Mouse (Mus musculus) lung, postnatal 4 days (tissue): Measurements from ENCODE around the gene Ube2b.

Experiments used
- DNase-seq, 2 experiments: peaks; one replicate each; pipeline ENCODE4 v3.0.0; 2021

Ube2b gene

GRCm38 (mm10) chr11:51966651-51967050 is 33.9 kb downstream of the Ube2b start:
- no peak for DNase-seq

DNA sequence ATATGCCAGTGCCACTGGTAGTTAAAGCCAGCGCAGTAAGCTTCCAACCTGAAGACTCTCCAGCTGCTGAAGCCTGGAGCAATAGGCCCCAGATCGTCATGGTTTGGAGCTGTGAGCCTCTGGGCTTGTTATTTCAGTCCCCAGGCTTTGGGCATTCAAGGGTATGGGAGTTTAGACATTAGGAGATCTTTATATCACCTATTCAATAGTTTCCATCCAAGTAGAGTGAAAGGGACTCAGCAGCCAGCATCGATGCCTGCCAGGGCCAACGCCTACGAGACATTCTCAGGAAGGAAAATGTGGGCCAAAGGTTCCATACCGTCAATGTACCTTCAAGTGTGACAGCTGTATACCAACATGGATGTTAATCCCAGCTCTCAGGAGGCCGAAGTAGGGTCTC is 38.3 kb downstream of the Ube2b start:
- DNase-seq = no peak

GRCm38 (mm10) chr11:51961761-51962160 is 38.8 kb downstream of the Ube2b start:
- no peak for DNase-seq

GRCm38 (mm10) chr11:51960967-51961471 is 39.5 kb downstream of the Ube2b start:
- DNase-seq = peak; percentile 66 to 79

- DNase-seq = no peak
Observed at GRCm38 (mm10) chr11:51960061-51960460, 40.5 kb downstream of the Ube2b start.

- no peak for DNase-seq
Observed at GRCm38 (mm10) chr11:51959511-51959910, 41.1 kb downstream of the Ube2b start.

GRCm38 (mm10) chr11:51957760-51958159 is 42.8 kb downstream of the Ube2b start:
- no peak for DNase-seq

DNA sequence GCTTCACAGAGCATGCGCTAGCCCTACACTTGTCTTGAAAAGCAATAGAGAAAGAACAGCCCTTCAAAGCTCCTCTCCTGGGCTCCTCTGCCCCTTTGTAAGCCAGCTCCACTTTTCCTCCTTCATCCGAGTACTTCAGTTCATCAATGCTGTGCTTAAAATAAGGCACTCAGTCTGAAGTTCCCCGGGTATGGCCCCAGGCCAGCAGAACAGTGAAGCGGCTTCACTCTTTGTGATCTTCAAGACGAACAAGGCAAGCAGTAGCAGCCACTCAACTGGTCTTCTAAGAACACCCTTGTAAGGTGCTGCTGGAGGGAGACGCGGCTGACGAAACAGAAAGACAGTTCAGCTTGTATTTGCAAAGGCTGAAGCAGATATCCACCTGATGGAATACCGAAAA is 44.5 kb downstream of the Ube2b start:
- DNase-seq = peak; percentile 38 to 72

DNA sequence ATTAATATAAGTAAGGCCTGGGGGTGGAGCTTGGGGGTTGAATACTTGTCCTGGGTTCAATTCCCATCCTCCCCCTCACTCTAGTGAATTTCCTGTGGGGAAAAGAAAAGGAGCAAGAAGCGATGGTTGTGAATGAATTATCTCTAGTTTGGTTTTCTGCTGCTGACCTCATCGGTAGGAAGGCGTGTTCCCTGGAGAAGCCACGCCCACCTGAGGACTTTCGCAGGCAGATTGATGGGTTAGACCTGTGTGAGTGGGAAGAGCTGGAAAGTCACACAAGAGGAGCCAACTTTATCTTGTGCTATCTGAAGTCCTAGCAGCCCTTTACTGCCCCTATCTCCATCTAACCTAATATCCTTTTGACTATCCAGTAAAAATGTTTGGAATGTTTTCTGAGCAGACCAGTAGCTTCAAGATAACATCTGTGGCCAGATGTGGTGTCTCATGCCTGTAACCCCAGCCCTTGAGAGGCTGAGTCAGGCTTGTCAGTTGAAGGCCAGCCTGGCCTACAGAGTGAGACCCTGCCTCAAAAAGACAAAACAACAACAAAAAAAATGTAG is 48.6 kb downstream of the Ube2b start:
- DNase-seq = no peak

GRCm38 (mm10) chr11:51949919-51950318 is 50.6 kb downstream of the Ube2b start:
- no peak for DNase-seq

DNA sequence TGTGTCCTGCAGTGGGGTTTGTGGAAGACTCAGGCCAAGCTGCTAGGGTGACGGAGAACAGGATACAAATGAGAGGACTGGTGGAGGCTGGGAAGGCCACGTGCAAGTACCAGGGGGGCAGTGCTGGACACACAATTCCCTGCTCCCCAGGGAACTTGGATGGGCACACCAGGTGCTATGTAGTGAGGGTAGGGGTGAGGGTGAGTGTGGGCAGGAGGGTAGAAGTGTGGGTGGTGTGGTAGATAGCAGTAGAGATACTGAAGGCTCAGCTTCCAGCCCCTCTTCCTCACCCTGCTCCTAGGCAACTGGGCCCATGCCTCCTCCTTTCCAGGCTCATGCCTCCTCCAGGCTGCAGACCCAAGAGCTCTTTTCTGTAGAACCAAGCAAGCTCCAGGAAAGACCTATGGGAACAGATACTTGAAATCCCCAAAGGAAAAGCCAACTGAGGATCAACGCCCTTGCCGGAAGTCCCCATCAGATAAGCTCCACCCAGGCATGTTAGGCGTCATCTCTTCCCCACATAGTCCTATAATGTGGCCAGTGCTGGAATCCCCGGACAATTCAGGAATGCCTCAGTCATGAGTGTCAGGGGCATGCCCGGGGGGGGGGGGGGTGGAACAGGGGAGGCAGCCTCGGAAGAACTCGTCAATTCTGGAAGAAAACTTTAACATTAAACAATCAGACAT is 51.3 kb downstream of the Ube2b start:
- DNase-seq = no peak

- DNase-seq = no peak
Observed at GRCm38 (mm10) chr11:51946144-51946543, 54.4 kb downstream of the Ube2b start.

DNA sequence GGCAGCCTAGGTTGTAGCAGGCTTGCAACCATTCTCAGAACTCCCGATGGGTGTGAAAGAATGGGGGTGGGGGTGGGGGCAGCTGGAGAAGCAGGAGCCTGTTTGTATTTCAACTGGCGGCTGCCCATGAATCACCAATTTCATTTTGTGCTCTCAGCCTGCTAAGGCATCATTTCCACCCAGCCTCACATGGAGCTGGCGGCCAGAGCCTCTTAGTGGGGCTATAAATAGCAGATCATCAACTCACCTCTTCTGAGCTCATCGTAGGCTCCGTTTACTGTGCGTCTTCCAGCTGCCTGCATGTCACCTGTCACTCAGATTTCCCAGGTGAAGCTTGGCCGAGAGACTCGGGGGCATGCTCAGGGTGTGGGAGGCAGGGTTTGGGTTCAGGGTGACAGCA is 55.0 kb downstream of the Ube2b start:
- no peak for DNase-seq

- DNase-seq = no peak
Observed at GRCm38 (mm10) chr11:51944239-51944638, 56.3 kb downstream of the Ube2b start.

- DNase-seq = no peak
Observed at GRCm38 (mm10) chr11:51943500-51943841, 57.1 kb downstream of the Ube2b start.

GRCm38 (mm10) chr11:51942602-51943499 is 57.7 kb downstream of the Ube2b start:
- no peak for DNase-seq

DNA sequence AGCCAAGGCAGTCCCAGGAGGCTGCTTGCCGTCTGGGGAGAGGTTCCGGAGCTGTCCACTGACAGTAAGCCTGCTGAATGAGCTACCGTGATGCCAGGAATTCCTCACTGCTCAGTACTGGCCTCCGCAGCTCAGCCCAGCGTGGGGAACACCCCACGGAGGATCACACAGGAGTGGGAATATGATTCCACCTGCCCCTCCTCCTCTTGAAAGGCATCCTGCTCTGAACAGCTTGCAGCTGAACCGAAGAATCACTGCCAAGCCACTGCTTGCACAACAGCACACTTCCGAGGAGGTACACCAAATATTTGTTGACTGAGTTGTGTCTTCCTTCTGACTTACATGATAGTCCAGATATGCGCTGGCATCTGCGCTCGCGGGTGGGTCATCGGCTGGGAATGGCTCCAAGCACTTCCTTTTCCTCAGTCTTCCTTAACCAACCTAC is 60.0 kb downstream of the Ube2b start:
- peak; percentile 49 to 70 for DNase-seq

- DNase-seq = no peak
Observed at GRCm38 (mm10) chr11:51939590-51939955, 61.0 kb downstream of the Ube2b start.

DNA sequence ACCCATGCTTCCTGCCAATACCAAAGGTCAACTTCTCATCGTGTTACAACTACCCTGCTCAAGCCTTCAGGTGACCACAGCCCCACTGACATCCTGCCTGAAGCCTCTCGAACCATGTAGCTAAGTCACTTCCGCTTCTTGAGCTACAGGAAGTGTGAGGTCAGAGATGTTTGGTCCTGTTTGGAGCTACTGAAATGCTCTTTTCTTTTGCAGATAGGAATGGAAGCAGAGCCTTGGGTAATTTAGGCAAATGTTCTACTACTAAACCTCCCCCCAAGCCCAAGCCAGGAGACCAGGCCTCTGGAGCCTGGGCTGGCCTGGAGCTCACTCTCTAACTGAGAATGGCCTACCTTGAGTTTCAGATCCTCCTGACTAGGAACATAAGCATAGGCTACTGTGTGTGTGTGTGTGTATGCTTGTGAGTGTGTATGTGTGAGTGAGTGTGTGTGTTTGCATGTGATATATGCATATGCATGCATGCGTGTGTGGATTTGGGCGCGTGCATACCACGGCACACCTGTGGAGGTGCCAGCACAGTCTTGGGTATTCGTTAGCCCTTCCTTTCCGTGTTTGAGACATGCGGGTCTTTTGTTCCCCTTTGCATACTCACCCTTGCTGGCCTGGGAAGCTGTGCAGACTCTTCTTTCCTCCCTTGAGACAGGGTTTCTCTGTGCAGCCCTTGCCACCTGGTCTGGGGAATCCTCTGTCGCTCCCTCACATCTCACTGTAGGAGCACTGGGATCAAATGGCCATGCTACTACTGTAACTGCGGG is 61.6 kb downstream of the Ube2b start:
- DNase-seq = peak in 1 of 2 experiments; percentile 38

DNA sequence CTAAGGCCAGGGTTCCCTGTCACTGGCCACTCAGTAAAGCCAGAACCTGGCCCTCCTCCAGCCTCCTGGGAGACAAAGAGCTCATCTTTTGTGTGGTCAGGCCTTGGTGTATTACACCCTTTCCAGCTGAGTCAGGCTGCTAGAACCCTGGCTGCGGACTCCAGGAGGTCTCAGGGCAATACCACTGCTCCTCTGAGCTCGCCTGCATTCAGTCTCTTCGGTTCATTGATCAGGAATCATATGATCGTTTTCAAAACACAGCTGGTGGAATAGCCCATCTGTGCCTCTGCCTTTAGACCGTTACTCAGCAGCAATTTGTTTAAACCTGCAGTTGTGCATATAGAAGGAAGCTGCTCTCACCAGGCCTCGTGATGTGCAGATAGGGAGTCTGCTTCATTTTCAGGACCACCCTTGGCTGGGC is 63.2 kb downstream of the Ube2b start:
- DNase-seq = no peak

- no peak for DNase-seq
Observed at GRCm38 (mm10) chr11:51935636-51936434, 64.7 kb downstream of the Ube2b start.
